Mouse (Mus musculus) cerebellum, adult 11 months (tissue): ENCODE results near the gene Slc25a42.

ENCODE experiments used
- DNase-seq: peaks from one replicate; pipeline ENCODE4 v3.0.0; 2022

Slc25a42 gene

GRCm38 (mm10) chr8:70166504-70167110, 45.5 kb downstream of the Slc25a42 start:
- peak; percentile 53 for DNase-seq

DNA sequence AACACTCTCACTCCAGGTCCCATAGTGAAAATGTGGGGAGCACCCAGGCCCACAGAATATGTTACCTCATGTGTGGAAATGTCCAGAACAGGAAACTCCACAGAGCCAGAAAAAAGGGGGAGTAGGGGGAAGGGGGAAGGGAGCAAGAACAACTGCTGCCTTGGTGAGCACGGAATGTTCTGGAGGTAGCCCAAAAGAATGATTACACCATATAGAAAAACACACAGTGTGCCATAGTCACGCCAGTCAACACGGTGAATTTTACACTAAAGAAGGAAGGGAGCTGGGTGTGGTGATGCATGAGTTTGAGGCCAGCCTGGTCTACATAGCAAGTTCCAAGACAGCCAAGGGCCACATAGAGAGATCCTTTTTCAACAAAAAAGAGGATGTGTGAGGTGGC, 48.8 kb downstream of the Slc25a42 start:
- DNase-seq = no peak

DNA sequence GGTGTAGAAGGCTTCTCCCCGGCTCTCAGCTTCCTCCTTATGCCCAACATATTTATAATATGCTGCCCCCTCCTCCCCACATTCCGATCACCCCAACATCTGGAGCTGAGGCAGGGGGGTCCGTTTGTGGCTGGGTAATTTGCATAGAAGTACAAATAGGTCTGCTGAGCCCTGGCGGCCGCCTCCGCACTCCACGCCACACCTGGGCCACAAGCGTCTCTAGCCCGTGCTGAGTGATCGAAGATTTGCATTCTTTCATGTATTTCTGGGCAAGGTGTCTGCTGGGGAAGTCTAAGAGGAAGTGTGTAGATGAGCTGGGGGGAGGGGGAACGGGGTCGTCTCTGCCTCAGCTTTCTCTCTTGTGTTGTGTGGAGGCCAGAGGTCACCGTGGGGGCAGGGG, 52.1 kb downstream of the Slc25a42 start:
- no peak for DNase-seq

DNA sequence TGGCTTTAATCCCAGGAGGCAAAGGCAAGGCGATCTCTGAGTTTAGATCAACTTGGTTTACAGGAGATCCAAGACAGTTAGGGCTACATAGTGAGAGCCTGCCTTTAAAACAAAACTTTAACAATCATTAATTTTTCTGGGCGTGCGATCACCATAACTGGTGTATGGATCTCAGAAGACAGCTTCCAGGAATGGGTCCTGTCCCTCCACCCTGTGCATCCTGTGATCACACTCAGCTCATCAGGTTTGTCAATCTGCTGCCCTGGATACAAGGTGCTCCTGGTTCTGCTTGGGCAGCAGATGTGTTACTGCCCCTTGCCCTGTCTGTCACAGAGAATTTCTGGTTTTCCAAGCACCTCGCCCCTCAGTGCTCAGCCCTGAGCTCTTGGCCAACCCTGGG, 52.9 kb downstream of the Slc25a42 start:
- no peak for DNase-seq

GRCm38 (mm10) chr8:70158069-70158853, 53.8 kb downstream of the Slc25a42 start:
- DNase-seq = peak; percentile 29

DNA sequence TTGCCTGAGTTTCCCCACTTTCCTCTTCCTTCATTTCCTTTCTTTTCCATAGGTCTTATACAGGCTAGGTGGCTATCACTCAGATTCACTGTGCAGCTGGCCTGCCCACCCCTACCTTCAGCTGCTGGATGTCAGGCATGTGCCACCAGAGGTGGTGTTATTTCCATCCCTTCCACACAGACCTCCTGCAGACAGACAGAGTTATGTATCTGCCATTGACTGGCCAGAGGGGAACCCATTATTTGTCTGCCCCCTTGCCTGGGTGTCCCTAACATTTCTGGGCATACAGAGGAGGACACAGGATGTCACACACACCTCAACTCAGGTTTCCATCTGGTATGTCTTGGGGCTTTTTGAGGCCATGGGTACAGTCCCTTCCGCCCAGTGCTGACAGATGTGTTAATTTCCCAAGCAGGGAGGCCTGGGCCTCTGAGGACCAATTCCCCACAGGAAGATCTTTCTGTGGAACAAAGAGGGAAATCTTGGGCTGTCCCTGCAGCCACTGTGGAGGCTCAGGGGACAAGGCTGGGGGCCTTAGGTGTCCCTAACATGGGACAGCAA, 54.8 kb downstream of the Slc25a42 start:
- no peak for DNase-seq

GRCm38 (mm10) chr8:70152537-70153257, 59.4 kb downstream of the Slc25a42 start:
- no peak for DNase-seq

DNA sequence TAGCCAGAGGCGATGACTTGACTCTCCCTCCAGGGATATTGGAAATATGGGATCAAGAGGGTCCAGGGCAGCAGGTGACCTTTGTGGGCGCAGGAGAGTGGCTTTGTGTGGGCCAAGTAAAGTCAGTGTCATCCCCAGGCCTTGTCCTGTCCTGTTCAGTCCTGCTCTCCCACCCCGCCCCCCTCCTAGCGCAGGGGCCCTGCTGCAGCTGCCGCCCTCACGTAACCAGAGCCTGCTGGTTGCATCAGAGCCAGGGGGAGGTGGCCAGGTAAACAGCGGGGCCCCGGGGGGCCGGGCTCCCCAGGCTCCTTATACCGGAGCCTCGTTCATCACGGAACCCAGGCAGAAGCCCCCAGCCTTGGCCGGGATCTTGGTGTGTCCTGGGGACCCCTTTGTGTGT, 61.9 kb downstream of the Slc25a42 start:
- DNase-seq = no peak

- no peak for DNase-seq
Measured at GRCm38 (mm10) chr8:70147678-70148607, 64.2 kb downstream of the Slc25a42 start.

- no peak for DNase-seq
Measured at GRCm38 (mm10) chr8:70139981-70140380, 72.1 kb downstream of the Slc25a42 start.

- peak; percentile 100 for DNase-seq
Measured at GRCm38 (mm10) chr8:70139026-70139857, 72.9 kb downstream of the Slc25a42 start, which contains the start of the genes Rfxank, Borcs8 and Mef2b. Gene Rfxank, minus strand, starts transcription at chr8:70139154. Gene Borcs8, plus strand, starts transcription at chr8:70139499. Gene Mef2b, plus strand, starts transcription at chr8:70139711.

DNA sequence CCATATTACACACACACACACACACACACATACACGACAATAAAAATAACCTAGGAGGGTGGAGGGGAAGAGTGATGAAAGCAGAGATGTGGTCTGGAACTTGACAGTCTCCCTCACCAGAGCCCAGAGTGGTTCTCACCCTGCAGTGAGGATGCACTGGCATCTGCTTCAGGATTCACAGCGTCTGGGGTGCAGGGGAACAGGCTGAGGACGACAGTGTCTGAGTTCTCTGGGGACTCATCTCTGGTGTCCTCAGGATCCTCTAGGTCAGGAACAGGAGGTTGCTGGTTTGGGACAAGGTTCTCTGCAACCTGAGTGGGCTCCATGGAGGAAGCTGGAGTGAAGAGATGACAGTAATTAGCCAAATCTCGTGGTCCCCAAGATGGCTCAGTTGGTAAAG, 74.2 kb downstream of the Slc25a42 start:
- no peak for DNase-seq

- no peak for DNase-seq
Measured at GRCm38 (mm10) chr8:70136591-70136990, 75.5 kb downstream of the Slc25a42 start.

GRCm38 (mm10) chr8:70134931-70135330, 77.2 kb downstream of the Slc25a42 start:
- DNase-seq = no peak
